Mouse (Mus musculus) urinary bladder, postnatal 36 days (tissue): Measurements from ENCODE around the gene Psmc3.

Experiments used
- DNase-seq, 2 experiments: peaks; one replicate each; pipeline ENCODE4 v3.0.0; 2022; ENCODE audit warnings: low spot score in 2 of 2, mixed read lengths in 1 of 2

Gene Psmc3

GRCm38 (mm10) chr2:91053181-91053933 lies 452 bp upstream of the Psmc3 start:
- no peak for DNase-seq

DNA sequence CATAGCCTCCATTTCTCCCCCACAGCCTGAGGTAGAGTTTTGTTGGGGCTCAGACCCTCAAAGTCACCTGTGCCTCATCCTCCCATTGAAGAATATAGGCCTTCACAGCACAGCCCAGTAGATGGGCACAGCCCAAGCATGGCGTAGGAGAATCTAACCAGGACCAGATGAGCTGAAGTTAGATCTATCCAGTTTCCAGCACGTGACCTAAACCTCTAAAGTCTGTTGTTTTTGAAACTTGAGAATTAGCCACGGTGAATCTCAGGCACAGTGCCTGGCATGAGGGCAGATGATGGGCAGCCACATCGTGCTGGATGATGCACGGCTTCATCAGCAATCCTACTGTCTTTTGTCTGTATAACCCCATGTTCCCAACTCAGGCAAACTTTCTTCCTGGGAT lies 4.6 kb downstream of the Psmc3 start:
- no peak for DNase-seq

GRCm38 (mm10) chr2:91059376-91059775 lies 5.6 kb downstream of the Psmc3 start:
- DNase-seq = no peak

DNA sequence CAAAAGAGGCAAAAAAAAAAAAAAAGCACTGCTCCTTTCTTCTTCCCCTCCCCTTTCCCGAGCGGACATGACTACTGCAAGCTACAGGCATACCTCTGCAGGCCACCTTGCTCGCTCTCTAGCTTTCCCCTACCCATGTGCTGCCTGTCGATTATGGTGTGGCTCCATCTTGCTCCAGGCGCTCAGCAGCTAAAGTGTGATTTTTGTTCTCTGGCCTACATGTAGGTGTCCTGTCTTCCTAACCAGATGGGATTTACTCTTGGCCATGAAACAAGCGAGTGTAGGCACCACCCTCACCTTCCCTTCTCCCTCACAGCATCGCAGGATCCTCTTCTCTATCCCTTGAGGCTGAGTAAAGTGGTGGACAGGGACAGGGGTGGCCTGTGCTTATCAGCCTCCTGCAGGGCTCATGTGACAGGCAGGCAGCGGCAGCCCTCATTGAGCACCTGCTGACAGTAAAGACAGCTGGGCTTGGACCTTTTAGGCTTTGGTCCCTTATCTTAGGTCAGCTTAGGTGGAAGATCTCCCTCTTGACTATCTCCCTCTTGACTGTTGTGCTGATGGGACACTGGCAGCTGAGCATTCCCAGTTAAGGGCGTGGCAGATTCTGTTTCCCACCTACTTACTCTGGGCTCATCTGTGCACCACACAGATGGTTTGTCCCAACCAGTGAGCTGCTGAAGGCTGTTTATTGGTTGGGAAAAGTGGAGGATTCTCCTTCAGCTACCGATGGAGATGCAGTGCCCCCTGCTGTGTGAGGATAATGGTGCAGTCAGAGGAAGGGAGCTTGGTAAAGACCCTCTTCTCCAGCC lies 6.9 kb downstream of the Psmc3 start:
- DNase-seq = no peak

- DNase-seq = peak in 1 of 2 experiments; percentile 42
These were observed 8.2 kb downstream of the Psmc3 start for GRCm38 (mm10) chr2:91061849-91062481.

GRCm38 (mm10) chr2:91062779-91063606 lies 9.2 kb downstream of the Psmc3 start:
- DNase-seq = no peak

GRCm38 (mm10) chr2:91064211-91064610 lies 10.4 kb downstream of the Psmc3 start:
- no peak for DNase-seq

DNA sequence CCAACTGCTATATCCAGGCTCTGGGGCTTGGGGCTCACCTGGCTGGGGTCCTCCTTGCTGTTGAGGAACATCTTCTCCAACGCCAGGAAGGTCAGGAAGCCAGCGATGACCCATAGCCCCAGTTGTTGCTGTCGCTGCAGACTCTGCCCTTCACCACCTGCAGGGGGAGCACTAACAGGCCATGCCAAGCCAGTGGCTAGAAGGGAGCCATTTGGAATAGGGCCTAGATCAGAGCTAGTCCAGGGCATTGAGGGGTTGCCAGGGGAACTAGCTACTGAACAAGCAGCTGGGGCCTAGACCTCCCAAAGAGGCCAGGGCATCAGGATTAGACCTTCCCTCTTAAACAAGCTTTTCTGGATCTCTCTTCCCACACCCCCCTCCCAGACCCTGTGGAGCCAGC lies 11.7 kb downstream of the Psmc3 start:
- DNase-seq = no peak

DNA sequence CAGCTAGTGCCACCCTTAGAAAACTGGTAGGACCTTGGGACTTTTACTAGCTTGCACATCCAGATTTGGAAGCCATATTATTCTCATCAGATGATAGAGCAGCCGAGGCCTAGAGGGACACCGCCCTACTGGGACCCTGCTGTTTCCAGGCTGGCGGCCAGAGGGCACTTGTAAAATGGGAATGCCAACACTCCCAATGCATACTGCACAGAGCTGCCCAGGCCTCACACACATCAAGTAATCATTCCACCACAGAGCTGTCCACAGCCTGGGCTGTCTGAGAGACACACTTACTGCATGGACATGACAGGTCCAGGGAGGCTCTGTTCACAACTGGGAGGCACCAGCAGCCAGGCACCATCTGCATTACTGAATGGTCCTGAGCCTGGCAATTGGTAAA lies 12.6 kb downstream of the Psmc3 start:
- DNase-seq = no peak

DNA sequence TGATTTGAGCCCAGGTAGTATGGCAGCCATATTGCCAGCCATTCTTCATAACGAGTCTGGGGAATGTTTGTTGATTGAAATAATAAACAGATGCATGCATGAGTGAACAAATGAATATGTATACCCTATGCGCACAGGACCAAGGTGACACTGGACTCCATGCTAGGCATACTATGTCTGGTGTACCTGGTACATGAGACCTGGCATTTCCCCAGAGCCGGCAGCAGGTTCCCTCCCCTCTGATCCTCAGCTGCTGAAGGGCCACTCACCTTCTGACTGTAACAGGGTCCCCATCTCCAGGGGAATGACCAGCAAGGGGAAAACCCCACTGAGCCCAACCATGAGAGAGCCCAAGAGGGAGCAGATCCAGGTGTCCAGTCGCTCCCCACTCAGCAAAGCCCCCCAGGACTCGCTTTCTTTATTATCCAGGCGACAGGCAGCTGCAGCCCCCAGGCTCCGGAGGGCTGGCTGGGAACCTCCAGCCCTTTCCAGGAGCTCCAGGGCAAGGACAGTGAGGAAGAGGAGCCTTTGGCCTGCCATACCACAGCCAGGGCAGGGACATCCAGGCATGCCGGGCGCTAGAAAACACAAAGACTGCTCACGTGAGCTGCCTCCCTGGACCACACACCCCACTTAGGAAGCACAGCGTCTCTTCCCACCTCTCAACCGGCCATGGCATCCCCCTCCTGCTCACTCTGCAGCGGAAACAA lies 14.5 kb downstream of the Psmc3 start:
- DNase-seq = no peak

GRCm38 (mm10) chr2:91068872-91069165 lies 15.0 kb downstream of the Psmc3 start:
- no peak for DNase-seq

GRCm38 (mm10) chr2:91069306-91070000 lies 15.6 kb downstream of the Psmc3 start:
- DNase-seq = no peak

GRCm38 (mm10) chr2:91070076-91070800 lies 16.4 kb downstream of the Psmc3 start, which contains the start of gene Slc39a13:
Gene Slc39a13, minus strand, starts transcription at chr2:91070417.
- DNase-seq = peak; percentile 97

DNA sequence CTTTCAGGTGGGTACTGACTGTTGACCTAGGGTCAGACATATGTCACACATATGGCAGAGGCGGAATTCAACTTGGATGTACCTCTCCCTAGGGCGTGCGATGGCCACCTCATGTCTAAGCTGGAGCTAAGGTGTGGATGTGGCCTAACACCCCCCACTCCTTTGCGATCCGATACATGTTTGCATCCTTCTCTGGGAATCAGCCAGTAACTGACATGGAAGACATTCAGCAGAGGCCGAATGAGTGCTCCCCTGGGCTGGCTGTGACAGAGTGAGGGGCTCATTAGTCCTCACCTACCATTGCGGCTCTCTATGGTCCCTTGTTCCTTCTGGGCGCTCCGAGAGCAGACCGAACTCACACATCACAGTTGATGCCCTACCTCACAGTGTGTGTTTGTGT lies 17.2 kb downstream of the Psmc3 start:
- DNase-seq = no peak

DNA sequence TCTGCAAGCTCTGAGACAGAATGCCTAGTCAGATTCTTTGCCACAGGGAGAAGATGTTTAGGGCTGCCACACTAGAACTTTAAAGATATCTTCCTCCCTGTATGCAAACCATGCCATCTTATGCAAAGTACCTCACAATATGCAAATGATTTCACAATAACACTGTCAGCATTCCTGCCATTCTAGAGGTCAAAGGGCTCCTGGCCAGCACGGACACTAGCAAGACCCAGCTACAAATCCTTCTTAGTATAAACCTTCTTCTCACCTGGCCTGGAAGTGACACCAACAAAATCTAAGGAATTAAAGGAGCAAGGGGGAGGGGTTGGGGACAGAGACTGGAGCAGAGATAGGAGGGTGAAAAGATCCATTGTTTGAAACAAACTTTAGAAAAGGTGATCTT lies 18.3 kb downstream of the Psmc3 start:
- DNase-seq = no peak

DNA sequence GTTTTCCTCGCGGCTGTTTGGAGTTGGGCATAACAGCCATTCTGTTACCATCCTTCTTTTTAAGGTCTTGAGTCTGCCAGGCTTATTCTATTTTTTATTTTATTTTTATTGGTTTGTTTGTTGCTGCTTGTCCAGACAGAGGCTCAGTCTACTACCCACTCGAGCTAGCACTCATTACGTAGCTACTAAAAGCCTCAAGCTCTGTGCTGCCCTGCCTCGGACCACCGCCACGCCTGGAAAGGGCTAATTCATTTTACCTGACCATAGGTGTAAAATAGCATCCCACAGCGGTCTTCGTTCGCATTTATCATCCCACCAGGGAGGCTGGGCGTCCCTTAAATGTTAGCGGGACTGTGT lies 24.1 kb downstream of the Psmc3 start:
- DNase-seq = no peak

DNA sequence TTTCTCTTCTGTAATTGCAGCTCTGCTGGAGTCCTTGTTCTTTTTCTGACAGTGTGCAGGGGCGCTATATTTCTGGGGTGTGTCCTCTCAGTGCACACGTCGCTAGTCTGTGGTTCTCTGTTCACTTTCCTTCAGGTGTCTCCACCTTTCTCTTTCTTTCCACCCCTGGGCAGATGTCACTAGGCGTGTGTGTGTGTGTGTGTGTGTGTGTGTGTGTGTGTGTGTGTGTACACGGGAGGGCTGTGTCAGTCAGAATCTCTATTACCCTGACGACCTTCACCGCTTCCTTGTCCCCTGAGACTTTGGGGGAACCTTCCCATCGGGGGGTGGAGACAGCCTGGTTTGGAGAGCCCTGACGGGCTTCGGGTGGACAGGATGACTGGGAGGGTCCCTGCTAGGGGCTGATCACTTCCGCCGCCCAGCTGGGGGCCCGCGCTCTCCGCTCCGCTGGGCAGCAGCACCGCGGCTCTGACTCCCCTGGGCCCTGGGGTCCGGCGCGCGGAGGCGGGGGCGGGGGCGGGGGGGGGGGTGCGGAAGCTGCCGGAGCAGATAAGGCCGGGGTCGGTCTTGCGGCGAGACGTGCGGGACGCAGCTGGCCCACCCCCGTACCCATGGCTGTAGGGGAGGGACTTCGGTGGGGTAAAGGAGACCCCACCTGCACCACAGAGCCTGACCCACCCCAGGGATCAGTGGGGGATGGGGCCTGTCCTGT lies 24.7 kb downstream of the Psmc3 start:
- DNase-seq = no peak

DNA sequence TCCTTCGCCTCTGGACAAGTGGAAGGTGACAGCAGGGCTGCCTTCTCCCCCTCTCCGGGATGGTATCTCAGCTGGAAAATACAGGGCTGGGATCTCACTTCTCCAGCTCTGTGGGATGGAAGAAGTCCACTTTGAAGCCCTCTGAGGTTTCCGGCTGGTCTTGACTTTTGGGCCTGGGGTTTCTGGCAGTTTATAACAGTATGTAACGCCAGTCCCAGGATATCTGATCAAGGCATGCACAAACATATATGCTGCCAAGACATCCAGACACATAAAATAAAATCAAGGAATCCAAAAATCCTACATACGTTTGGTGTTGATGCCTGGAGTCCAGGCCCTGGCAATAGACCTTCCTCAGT lies 25.2 kb downstream of the Psmc3 start:
- no peak for DNase-seq

GRCm38 (mm10) chr2:91080784-91081513 lies 27.1 kb downstream of the Psmc3 start:
- no peak for DNase-seq
